Mouse (Mus musculus): ENCODE results near the gene Dlgap1.

Gene Dlgap1

GRCm38 (mm10) chr17:70720766-70721165, 751.9 kb downstream of the Dlgap1 start:
- no peak for DNase-seq (ENCODE audit: low read depth, low spot score)

GRCm38 (mm10) chr17:70722146-70722545, 753.3 kb downstream of the Dlgap1 start:
- no peak for DNase-seq (ENCODE audit: low read depth, low spot score)

GRCm38 (mm10) chr17:70728719-70729281, 759.9 kb downstream of the Dlgap1 start:
- DNase-seq (ENCODE audit: low read depth, low spot score), result no peak

GRCm38 (mm10) chr17:70734728-70735127, 765.9 kb downstream of the Dlgap1 start:
- no peak for DNase-seq (ENCODE audit: low read depth, low spot score)

- DNase-seq (ENCODE audit: low read depth, low spot score), result no peak
Measured at GRCm38 (mm10) chr17:70735396-70735795, 766.5 kb downstream of the Dlgap1 start.

GRCm38 (mm10) chr17:70737424-70737823, 768.6 kb downstream of the Dlgap1 start:
- DNase-seq (ENCODE audit: low read depth, low spot score), result no peak

GRCm38 (mm10) chr17:70738168-70738854, 769.4 kb downstream of the Dlgap1 start:
- DNase-seq (ENCODE audit: low read depth, low spot score), result peak; percentile 88

GRCm38 (mm10) chr17:70739346-70739745, 770.5 kb downstream of the Dlgap1 start:
- DNase-seq (ENCODE audit: low read depth, low spot score), result no peak

- no peak for DNase-seq (ENCODE audit: low read depth, low spot score)
Measured at GRCm38 (mm10) chr17:70741696-70742095, 772.8 kb downstream of the Dlgap1 start.

- DNase-seq (ENCODE audit: low read depth, low spot score), result no peak
Measured at GRCm38 (mm10) chr17:70744570-70745153, 775.8 kb downstream of the Dlgap1 start.

GRCm38 (mm10) chr17:70745385-70745784, 776.5 kb downstream of the Dlgap1 start:
- no peak for DNase-seq (ENCODE audit: low read depth, low spot score)

- DNase-seq (ENCODE audit: low read depth, low spot score), result no peak
Measured at GRCm38 (mm10) chr17:70746379-70747079, 777.7 kb downstream of the Dlgap1 start.

- no peak for DNase-seq (ENCODE audit: low read depth, low spot score)
Measured at GRCm38 (mm10) chr17:70747731-70748475, 779.0 kb downstream of the Dlgap1 start.

- no peak for DNase-seq (ENCODE audit: low read depth, low spot score)
Measured at GRCm38 (mm10) chr17:70748476-70748830, 779.6 kb downstream of the Dlgap1 start.

- no peak for DNase-seq (ENCODE audit: low read depth, low spot score)
Measured at GRCm38 (mm10) chr17:70748964-70749650, 780.2 kb downstream of the Dlgap1 start.

- DNase-seq (ENCODE audit: low read depth, low spot score), result no peak
Measured at GRCm38 (mm10) chr17:70750236-70751160, 781.6 kb downstream of the Dlgap1 start.

- no peak for DNase-seq (ENCODE audit: low read depth, low spot score)
Measured at GRCm38 (mm10) chr17:70751161-70751651, 782.3 kb downstream of the Dlgap1 start.

GRCm38 (mm10) chr17:70751676-70752075, 782.8 kb downstream of the Dlgap1 start:
- no peak for DNase-seq (ENCODE audit: low read depth, low spot score)

- DNase-seq (ENCODE audit: low read depth, low spot score), result no peak
Measured at GRCm38 (mm10) chr17:70753444-70754032, 784.7 kb downstream of the Dlgap1 start.

- DNase-seq (ENCODE audit: low read depth, low spot score), result no peak
Measured at GRCm38 (mm10) chr17:70754041-70754440, 785.2 kb downstream of the Dlgap1 start.
